Mouse (Mus musculus) Patski (cell line): Measurements from ENCODE around the gene Flad1. TPM values are rescaled to one million over a fixed set of nuclear protein-coding genes. Genes with fewer than 3 reads are reported as not detected.
"Not testable (repeated sequence)": the region's sequence is repeated elsewhere in the genome, so short reads cannot be mapped to it uniquely, and the experiment has no call there.

Experiments
- ATAC-seq: fragments of 100-300 bp; one replicate; pipeline ENCODE4 v1.8.0; 2021
- CTCF ChIA-PET: fragments of 350-600 bp; sonication (Branson Sonifier 250); formaldehyde crosslinking; loops from one replicate; lab custom pipeline; 2022; ENCODE audit warnings: inconsistent platforms; lab: Charles Lee
- POLR2A ChIA-PET: fragments of 350-600 bp; sonication (Branson Sonifier 250); formaldehyde crosslinking; loops from one replicate; lab custom pipeline; 2022; ENCODE audit warnings: antibody characterized with exemption, inconsistent platforms; lab: Charles Lee
- DNase-seq: peaks from one replicate; pipeline ENCODE4 v3.0.0-alpha.2; 2011; ENCODE audit warnings: low read depth, low spot score
- H3K27me3 ChIP-seq: fragments of 371-371 bp; one replicate; pipeline ENCODE4 v1.5.1; 2021
- CTCF ChIP-seq: fragments of 100-300 bp; IDR thresholded peaks from one replicate; pipeline ENCODE4 v1.5.1; 2021
- in situ Hi-C: fragments of 300-500 bp; cut with MboI; formaldehyde crosslinking; loops from 3 replicates; pipeline ENCODE4 v1.11.1; 2018; ENCODE audit warnings: low pct_unique_long_range_greater_than_20kb, mixed read lengths
- polyA plus RNA-seq: library from polyadenylated mRNA; unstranded; gene quantifications from one replicate; pipeline ENCODE4 v1.2.3, GENCODE M21; 2021

Flad1 gene
- polyA plus RNA-seq, 1 experiment from 2014 or later: 40.6 TPM

DNA sequence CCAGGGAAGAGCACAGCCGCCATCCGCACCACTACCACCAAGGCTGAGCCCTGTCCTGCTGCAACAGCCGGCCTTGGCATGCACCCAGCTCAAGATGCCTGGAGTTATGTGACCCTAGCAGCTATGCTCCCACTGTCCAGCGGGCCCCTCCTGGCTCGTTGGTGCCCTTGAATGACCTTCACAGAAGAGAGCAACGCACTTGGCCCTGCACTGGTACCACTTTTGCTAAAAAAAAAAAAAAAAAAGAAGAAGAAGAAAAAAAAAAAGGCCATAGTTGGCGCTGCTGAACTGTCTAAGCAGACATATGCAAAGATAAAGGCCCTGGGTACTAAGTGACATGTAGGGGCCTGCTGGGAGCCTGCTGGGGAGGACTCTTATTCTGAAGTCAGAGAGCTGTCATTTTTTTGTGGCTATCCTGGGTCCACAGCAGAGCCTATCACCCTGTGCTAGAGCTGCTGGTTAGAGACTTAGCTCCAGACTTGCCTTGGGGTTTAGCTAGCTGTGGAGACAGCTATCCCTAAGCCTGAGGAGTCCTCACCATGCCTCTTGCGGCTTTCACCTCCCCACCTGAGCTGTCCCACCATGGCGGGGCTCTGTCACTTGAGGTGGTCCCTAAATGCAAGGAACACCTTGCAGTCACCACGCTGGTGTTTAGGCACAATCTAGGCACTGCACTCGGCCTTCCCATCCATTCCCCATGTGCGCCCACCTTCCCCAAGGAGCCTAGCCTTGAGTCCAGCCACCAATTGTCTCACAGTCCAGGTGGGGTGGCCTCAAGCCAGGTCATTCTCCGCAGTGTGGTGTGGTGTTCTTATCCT, 37.3 kb upstream of the Flad1 start:
- DNase-seq: no peak
- ChIA-PET POLR2A (interaction anchor here (0.6 to 1.6 kb wide), 7 partner anchors 10 to 235 kb away, joined by 3 to 7 read pairs (median 4); partner anchors contain the start of genes Adam15 and Pbxip1), CTCF (interaction anchor here (0.6 to 5.1 kb wide), 17 partner anchors 7 to 110 kb away, joined by 3 to 30 read pairs (median 4); partner anchors contain the start of gene Pbxip1)
- no peaks in the 10 kb centered on the region for H3K27me3 ChIP-seq
- TF ChIP-seq CTCF: no peak
- peak; percentile 28 for ATAC-seq
- in situ Hi-C loops: no loop called here

DNA sequence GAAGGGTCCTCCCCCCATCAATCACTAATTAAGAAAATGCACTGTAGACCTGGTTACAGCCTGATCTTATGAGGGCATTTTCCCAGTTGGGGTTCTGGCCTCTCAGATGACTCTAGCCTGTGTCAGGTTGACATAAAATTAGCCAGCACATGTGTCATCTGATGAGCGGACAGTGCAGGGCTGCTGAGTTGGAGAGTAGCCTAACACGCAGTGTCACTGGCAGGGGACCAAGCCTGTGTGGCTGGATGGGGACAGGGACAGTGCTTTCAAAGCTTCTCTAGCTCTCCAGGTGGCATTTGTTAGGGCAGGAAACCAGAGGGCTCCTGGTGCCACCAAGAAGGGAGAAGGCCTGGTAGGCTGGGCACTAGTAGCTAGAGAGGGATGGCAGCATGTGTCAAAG, 29.0 kb upstream of the Flad1 start:
- in situ Hi-C loops: no loop called here
- POLR2A ChIA-PET: interaction anchor here (1.0 kb wide), 1 partner anchor 16 kb away, joined by 5 read pairs; no protein-coding TSS in a partner anchor
- DNase-seq (no peak), ATAC-seq (no peak)
- TF ChIP-seq CTCF: no peak
- no peaks in the 10 kb centered on the region for H3K27me3 ChIP-seq
- CTCF ChIA-PET: interaction anchor here (1.1 kb wide), 1 partner anchor 9 kb away, joined by 5 read pairs; no protein-coding TSS in a partner anchor

DNA sequence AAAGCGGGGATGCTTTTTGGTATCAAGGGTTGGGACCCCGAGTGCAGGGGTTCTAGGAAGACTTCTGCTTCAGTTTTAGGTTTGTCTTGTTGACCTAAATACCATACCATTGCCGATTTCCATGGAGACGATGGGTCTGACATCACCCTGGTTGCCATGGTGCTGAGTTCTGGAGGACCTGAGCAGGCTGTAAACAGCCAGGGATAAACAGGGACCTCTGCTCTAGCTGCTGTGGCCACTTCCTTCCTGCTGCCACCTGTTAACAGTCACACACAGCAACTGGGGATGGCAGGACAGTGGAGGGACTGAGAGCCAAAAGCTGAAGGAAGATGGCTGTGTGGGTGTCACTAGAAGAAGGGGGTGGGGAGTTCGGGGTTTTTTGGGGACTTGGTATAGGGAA, 25.6 kb upstream of the Flad1 start:
- no peak for TF ChIP-seq CTCF
- in situ Hi-C loops: no loop called here
- no peaks in the 10 kb centered on the region for H3K27me3 ChIP-seq
- CTCF ChIA-PET: interaction anchor here (0.8 to 4.0 kb wide), 6 partner anchors 12 to 41 kb away, joined by 3 to 30 read pairs (median 7); no protein-coding TSS in a partner anchor
- ATAC-seq (no peak), DNase-seq (no peak)
- POLR2A ChIA-PET: interaction anchor here (1.2 to 3.1 kb wide), 5 partner anchors 17 to 49 kb away, joined by 3 to 29 read pairs (median 7); partner anchors contain the start of gene Cks1b

DNA sequence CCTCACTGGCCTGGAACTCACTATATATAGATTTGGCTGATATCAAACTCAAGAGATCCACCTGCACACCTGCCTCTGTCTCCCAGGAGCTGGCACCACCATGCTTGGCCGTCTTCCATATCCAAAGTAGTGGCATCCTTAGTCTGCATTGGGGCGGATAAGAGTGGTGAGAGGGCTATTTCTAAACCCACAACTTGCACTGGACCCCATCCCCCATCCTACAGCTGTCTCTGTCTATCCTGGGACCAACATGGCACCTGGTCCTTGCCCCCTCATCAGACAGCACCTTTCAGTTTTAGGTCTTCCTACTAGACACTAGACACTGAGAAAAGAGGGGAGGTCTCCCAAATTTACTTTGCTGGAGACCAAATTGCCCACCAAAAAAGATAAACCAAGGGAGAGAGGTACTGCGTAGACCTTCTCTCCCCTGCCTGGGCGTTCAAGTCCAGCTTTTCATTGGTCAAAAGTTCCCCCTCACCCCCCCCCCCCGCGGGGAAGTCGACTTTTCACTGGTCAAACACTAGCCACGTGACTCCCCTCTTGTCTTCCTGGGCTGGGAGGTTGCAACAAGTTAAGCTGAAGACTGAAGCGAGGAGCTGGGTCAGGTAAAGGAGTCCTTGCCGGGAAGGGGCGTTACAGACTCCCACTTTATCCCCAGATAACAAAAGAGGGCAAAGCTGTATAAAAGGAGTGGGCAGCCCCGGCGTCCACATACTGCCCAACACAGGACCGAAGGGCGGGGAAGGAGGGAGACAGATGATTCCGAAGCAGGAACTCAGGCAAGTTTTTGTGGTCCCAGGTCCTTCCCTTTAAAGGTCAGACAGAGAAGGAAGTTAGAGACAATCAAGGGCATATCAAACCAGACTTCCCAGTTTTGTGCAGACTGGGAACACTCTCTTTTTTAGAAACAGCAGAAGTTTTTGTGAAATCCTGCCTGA, 24.8 kb upstream of the Flad1 start, which contains the start of gene Pbxip1:
Pbxip1 (plus strand) TSS at position 531 of the 938 bp plus-strand sequence.
- no peak for TF ChIP-seq CTCF
- DNase-seq (no peak), ATAC-seq (peak; percentile 49)
- ChIA-PET CTCF (interaction anchor here (0.9 to 4.0 kb wide), 6 partner anchors 13 to 59 kb away, joined by 3 to 30 read pairs (median 7); no protein-coding TSS in a partner anchor), POLR2A (interaction anchor here (0.5 to 3.1 kb wide), 6 partner anchors 11 to 778 kb away, joined by 3 to 29 read pairs (median 6); partner anchors contain the start of gene Cks1b)
- H3K27me3 ChIP-seq: no peaks in the 10 kb centered on the region
- in situ Hi-C loops: no loop called here

DNA sequence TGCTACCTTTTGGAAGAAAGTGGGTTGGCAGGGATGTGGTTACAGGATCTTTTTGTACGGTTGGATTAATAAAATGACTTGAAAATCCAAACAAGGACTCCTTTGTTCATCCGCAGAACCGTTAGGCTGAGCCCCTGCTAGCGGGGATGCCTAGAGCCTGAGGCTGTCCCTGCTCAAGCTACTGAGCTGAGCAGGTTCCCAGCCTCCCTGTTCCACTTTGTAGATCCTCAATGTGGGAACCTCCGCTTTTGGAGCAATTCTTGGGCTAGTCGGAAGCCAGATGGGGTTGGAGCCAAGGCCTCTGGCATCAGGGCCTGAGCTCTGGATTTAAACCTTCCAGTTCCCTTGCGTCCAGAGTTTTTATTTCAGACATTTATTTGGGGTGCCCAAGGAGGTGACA, 23.4 kb upstream of the Flad1 start:
- no peak for DNase-seq
- ATAC-seq: no peak

DNA sequence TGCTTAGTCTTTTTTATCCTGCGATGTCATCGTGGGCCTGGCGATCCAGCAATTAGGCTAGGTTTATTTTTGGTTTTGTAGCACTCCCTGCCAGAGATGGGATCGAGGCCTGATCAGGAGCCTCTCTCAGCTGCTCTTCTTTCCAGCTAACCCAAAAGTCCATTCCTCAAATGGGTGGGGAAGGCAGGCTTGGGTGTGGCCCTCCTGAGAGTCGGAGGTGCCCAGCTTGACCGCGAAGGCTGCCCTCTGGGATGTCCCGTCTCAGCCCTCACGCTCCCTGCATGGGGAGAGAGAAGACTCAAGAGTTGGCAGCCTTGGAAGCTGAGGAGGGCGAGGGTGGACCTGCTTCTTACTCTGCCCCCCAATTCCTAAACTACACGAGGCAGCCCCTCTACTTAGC, 22.9 kb upstream of the Flad1 start:
- ATAC-seq (no peak), DNase-seq (no peak)
- CTCF ChIA-PET: interaction anchor here (0.7 to 1.6 kb wide), 5 partner anchors 13 to 47 kb away, joined by 3 to 5 read pairs (median 3); no protein-coding TSS in a partner anchor
- in situ Hi-C loops: no loop called here
- no peaks in the 10 kb centered on the region for H3K27me3 ChIP-seq
- POLR2A ChIA-PET: interaction anchor here (3.1 kb wide), 1 partner anchor 14 kb away, joined by 29 read pairs; no protein-coding TSS in a partner anchor
- TF ChIP-seq CTCF: no peak

More for the DNA sequence above, 23.4 kb upstream of the Flad1 start:
- POLR2A ChIA-PET: interaction anchor here (0.7 to 3.1 kb wide), 2 partner anchors 14 to 576 kb away, joined by 7 to 29 read pairs; no protein-coding TSS in a partner anchor
- no peaks in the 10 kb centered on the region for H3K27me3 ChIP-seq
- CTCF ChIA-PET: no interaction called here
- no peak for TF ChIP-seq CTCF
- in situ Hi-C loops: no loop called here

DNA sequence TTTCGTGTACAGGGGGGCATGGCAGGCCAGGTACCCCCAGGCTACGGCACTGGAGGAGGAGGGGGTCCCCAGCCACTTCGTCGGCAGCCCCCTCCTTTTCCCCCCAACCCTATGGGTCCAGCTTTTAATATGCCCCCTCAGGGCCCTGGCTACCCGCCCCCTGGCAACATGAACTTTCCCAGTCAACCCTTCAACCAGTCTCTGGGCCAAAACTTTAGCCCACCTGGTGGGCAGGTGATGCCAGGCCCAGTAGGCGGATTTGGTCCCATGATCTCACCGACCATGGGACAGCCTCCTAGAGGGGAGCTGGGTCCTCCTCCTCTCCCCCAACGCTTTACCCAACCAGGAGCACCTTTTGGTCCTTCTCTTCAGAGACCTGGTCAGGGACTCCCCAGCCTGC, 20.9 kb upstream of the Flad1 start:
- no peaks in the 10 kb centered on the region for H3K27me3 ChIP-seq
- ChIA-PET POLR2A (interaction anchor here (1.3 to 3.3 kb wide), 2 partner anchors 11 to 13 kb away, joined by 3 to 19 read pairs; no protein-coding TSS in a partner anchor), CTCF (interaction anchor here (1.2 to 1.7 kb wide), 2 partner anchors 9 to 23 kb away, joined by 4 to 5 read pairs; no protein-coding TSS in a partner anchor)
- ATAC-seq (no peak), DNase-seq (no peak)
- in situ Hi-C loops: no loop called here
- no peak for TF ChIP-seq CTCF

DNA sequence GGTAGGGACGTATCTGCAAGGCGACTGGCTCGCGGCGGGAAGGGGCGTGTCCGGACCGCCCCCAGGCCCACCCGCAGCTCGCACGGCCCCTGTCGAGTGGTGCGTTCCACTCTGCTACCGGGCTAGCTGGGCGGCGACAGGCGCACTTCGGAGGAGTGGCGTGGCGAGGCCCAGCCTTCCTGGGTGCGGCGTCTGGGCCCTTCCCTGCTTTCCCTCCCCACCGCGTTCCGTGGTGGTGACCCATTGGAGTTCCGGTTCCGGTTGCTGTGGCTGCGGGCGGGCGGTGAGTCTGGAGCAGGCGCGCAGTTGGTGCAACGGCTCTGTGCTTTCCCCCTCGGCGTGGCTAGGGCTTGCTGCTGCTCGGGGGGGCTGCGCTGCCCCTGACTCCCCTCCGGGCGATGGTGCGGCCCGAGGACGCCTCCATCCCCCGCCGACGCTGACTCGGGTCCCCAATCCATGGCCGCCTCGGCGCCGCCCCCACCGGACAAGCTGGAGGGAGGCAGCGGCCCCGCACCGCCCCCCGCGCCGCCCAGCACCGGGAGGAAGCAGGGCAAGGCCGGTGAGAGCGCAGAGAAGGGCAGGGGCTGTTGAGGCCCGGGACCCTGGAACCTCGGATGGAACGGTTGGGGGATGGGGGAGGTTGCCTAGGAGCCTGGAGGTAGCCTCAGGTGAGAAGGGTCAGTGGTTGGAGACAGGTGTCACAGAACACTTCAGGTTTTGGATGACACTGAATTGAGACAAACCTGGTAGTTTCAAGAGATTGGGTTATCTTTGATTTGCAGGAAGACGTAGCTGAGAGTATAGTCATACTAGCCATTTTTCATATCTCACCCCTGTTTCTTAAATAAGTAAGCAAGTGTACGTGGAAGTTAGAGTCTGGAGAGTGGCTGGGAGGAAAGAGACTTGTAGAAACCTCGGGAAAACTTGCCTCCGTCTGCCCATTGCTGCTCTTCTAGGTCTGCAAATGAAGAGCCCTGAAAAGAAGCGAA, 18.8 kb upstream of the Flad1 start, which contains the start of gene Pygo2:
Pygo2 (plus strand) TSS at position 44 of the 989 bp plus-strand sequence.
- in situ Hi-C loops: no loop called here
- H3K27me3 ChIP-seq: no peaks in the 10 kb centered on the region
- no peak for TF ChIP-seq CTCF
- ATAC-seq (peak; percentile 95), DNase-seq (peak; percentile 84)
- POLR2A ChIA-PET: interaction anchor here (1.0 to 3.3 kb wide), 5 partner anchors 8 to 18 kb away, joined by 3 to 19 read pairs (median 3); no protein-coding TSS in a partner anchor
- CTCF ChIA-PET: interaction anchor here (0.7 to 1.7 kb wide), 6 partner anchors 7 to 76 kb away, joined by 3 to 5 read pairs (median 3); no protein-coding TSS in a partner anchor

DNA sequence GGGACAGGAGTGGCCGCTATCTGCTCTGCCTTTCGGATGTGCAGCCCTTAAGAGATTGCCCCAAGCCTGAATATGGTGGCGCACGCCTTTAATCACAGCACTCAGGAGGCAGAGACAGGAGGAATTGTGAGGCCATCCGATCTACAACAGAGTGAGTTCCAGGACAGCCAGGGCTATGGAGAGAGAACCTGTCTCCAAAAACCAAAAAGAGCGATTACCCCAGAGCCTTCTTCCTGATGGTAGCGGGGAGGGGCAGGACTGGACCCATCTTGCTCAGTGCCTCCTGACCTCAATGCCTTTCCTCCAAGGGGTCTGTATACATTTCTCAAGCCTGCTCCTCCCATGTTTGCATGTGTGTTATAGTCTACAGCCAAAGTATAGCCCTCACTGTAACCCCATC, 17.4 kb upstream of the Flad1 start:
- DNase-seq, H3K27me3 ChIP-seq, CTCF ChIA-PET, in situ Hi-C loops, ATAC-seq: not testable (repeated sequence)
- POLR2A ChIA-PET: interaction anchor here (1.3 kb wide), 1 partner anchor 12 kb away, joined by 3 read pairs; no protein-coding TSS in a partner anchor
